ENCODE assay signal across 35 mouse cellular contexts in genomic region chr5:89529391-89529790, GRCm38 (mm10). TPM values are rescaled to one million over a fixed set of nuclear protein-coding genes. Genes with fewer than 3 reads are reported as not detected.
"Had no signal": no experiment of that assay in that cellular context is flagged by ENCODE, and none has a peak within 500 bp of the region (broad histone marks: within the 10 kb centered on the region; RNA-seq: fewer than 3 reads in every experiment).

No protein-coding gene starts in this region.

- DNase-seq: gastrocnemius, postnatal 14 days; gastrocnemius, postnatal 36 days; heart, adult 11 months; heart, adult 2 months; kidney, adult 11 months; kidney, adult 2 months; kidney, adult 9 months; kidney, postnatal 14 days; liver; liver, embryonic 13.5 days had no signal

- H3K27ac ChIP-seq: heart, adult 2 months; heart, embryonic 13.5 days; heart, embryonic 15.5 days; hindbrain, embryonic 13.5 days; hindbrain, embryonic 15.5 days; hindbrain, postnatal 0 days; kidney, embryonic 15.5 days; kidney, postnatal 0 days; layer of hippocampus, adult 2 months; left cerebral cortex, adult 2 months; limb, embryonic 10.5 days; limb, embryonic 12.5 days; liver, embryonic 13.5 days; liver, embryonic 15.5 days had no signal

- H3K4me3 ChIP-seq: heart, adult 2 months; heart, embryonic 13.5 days; heart, embryonic 15.5 days; hindbrain, embryonic 13.5 days; hindbrain, embryonic 15.5 days; kidney, embryonic 15.5 days; layer of hippocampus, adult 2 months; left cerebral cortex, adult 2 months; limb, embryonic 10.5 days; limb, embryonic 12.5 days; liver, embryonic 13.5 days; liver, embryonic 15.5 days had no signal

- H3K9me3 ChIP-seq: heart, embryonic 13.5 days; heart, embryonic 15.5 days; hindbrain, embryonic 13.5 days; hindbrain, embryonic 15.5 days; kidney, embryonic 15.5 days; limb, embryonic 10.5 days; limb, embryonic 12.5 days; liver, embryonic 13.5 days; liver, embryonic 15.5 days had no signal

- H3K4me2 ChIP-seq: heart, embryonic 11.5 days; heart, embryonic 13.5 days; heart, embryonic 15.5 days; hindbrain, embryonic 13.5 days; hindbrain, embryonic 15.5 days; kidney, embryonic 15.5 days; limb, embryonic 12.5 days; liver, embryonic 11.5 days; liver, embryonic 13.5 days; liver, embryonic 15.5 days had no signal

- H3K36me3 ChIP-seq: heart, embryonic 13.5 days; heart, embryonic 15.5 days; hindbrain, embryonic 13.5 days; hindbrain, embryonic 15.5 days; kidney, embryonic 15.5 days; limb, embryonic 10.5 days; limb, embryonic 12.5 days; liver, embryonic 13.5 days; liver, embryonic 15.5 days had no signal

- H3K9ac ChIP-seq: heart, embryonic 13.5 days; heart, embryonic 15.5 days; hindbrain, embryonic 13.5 days; hindbrain, embryonic 15.5 days; kidney, embryonic 15.5 days; limb, embryonic 12.5 days; liver, embryonic 13.5 days; liver, embryonic 15.5 days had no signal

- H3K4me1 ChIP-seq: liver, embryonic 13.5 days; liver, embryonic 15.5 days had no signal

- H3K27me3 ChIP-seq: liver, embryonic 15.5 days had no signal

- ATAC-seq: hindbrain, postnatal 0 days; intestine, embryonic 16.5 days had no signal

RNA-seq across cellular contexts. Expression of gene Npffr2, which starts 2.2 kb away (rescaled TPM):
- total RNA-seq: gastrocnemius, adult 18-20 months; gastrocnemius, adult 8-10 months; gastrocnemius, postnatal 14 days; gastrocnemius, postnatal 36 days; heart, adult 2 months; heart, postnatal 25 days; hematopoietic stem cell, adult 5-6 weeks; layer of hippocampus, adult 2 months; layer of hippocampus, postnatal 10 days; layer of hippocampus, postnatal 25 days had no signal
- polyA plus RNA-seq: gonadal fat pad, adult 2 months; heart, adult 2 months; heart, embryonic 11.5 days; heart, embryonic 13.5 days; heart, embryonic 15.5 days; heart, postnatal 0 days; hindbrain, embryonic 15.5 days; hindbrain, postnatal 0 days; intestine, embryonic 14.5 days; intestine, embryonic 16.5 days; kidney, adult 2 months; kidney, embryonic 15.5 days; limb, embryonic 12.5 days; limb, embryonic 14.5 days; liver, embryonic 13.5 days; liver, embryonic 15.5 days had no signal
